Mouse (Mus musculus) spleen, adult 2 months (tissue): ENCODE measurements around the gene Olfm3.

Source experiments
- CTCF ChIP-seq: fragments of 200-500 bp; IDR thresholded peaks from 2 replicates; pipeline ENCODE4 v1.5.1; 2011; ENCODE audit warnings: mild to moderate bottlenecking, inconsistent platforms; ENCODE audit not compliant: insufficient read depth, insufficient read length, insufficient replicate concordance; ENCODE audit errors: extremely low read depth
- POLR2A ChIP-seq: fragments of 200-500 bp; IDR thresholded peaks from 2 replicates; pipeline ENCODE4 v1.6.1; 2011; ENCODE audit warnings: low read depth, low read length, inconsistent platforms

- TF ChIP-seq POLR2A (no peak), CTCF (no peak)
Measured at GRCm38 (mm10) chr3:114990828-114991227, 87.0 kb downstream of the Olfm3 start.
